Mouse (Mus musculus): ENCODE measurements around the gene Utp6.
A peak's percentile ranks its signal among the peaks of the same experiment; 100 is the strongest.

The Utp6 gene

GRCm38 (mm10) chr11:79961346-79962124 is 655 bp downstream of the Utp6 start:
- DNase-seq (ENCODE audit: low spot score): peak; percentile 48

GRCm38 (mm10) chr11:79947265-79947664 is 14.9 kb downstream of the Utp6 start:
- DNase-seq (ENCODE audit: low spot score): no peak

GRCm38 (mm10) chr11:79943601-79944000 is 18.6 kb downstream of the Utp6 start:
- no peak for DNase-seq (ENCODE audit: low spot score)

- no peak for DNase-seq (ENCODE audit: low spot score)
These were observed 19.1 kb downstream of the Utp6 start for GRCm38 (mm10) chr11:79943136-79943535.

- no peak for DNase-seq (ENCODE audit: low spot score)
These were observed 26.4 kb downstream of the Utp6 start for GRCm38 (mm10) chr11:79935766-79936165.

GRCm38 (mm10) chr11:79922766-79923165 is 39.4 kb downstream of the Utp6 start:
- no peak for DNase-seq (ENCODE audit: low spot score)

GRCm38 (mm10) chr11:79922157-79922556 is 40.0 kb downstream of the Utp6 start:
- no peak for DNase-seq (ENCODE audit: low spot score)

- no peak for DNase-seq (ENCODE audit: low spot score)
These were observed 41.6 kb downstream of the Utp6 start for GRCm38 (mm10) chr11:79920505-79921025.

- DNase-seq (ENCODE audit: low spot score): peak; percentile 89
These were observed 42.3 kb downstream of the Utp6 start for GRCm38 (mm10) chr11:79919685-79920504.

- no peak for DNase-seq (ENCODE audit: low spot score)
These were observed 46.4 kb downstream of the Utp6 start for GRCm38 (mm10) chr11:79915696-79916349.

GRCm38 (mm10) chr11:79908600-79909483 is 53.3 kb downstream of the Utp6 start:
- peak; percentile 70 for DNase-seq (ENCODE audit: low spot score)

GRCm38 (mm10) chr11:79906920-79907319 is 55.3 kb downstream of the Utp6 start:
- DNase-seq (ENCODE audit: low spot score): no peak

- no peak for DNase-seq (ENCODE audit: low spot score)
These were observed 59.2 kb downstream of the Utp6 start for GRCm38 (mm10) chr11:79902881-79903481.

GRCm38 (mm10) chr11:79901146-79901545 is 61.0 kb downstream of the Utp6 start:
- DNase-seq (ENCODE audit: low spot score): no peak

- DNase-seq (ENCODE audit: low spot score): no peak
These were observed 69.9 kb downstream of the Utp6 start for GRCm38 (mm10) chr11:79892259-79892658.

GRCm38 (mm10) chr11:79890822-79891221 is 71.4 kb downstream of the Utp6 start:
- DNase-seq (ENCODE audit: low spot score): no peak

GRCm38 (mm10) chr11:79886961-79887360 is 75.2 kb downstream of the Utp6 start:
- no peak for DNase-seq (ENCODE audit: low spot score)

- DNase-seq (ENCODE audit: low spot score): no peak
These were observed 75.8 kb downstream of the Utp6 start for GRCm38 (mm10) chr11:79886395-79886794.

- no peak for DNase-seq (ENCODE audit: low spot score)
These were observed 76.3 kb downstream of the Utp6 start for GRCm38 (mm10) chr11:79885713-79886393.

GRCm38 (mm10) chr11:79884784-79885183 is 77.4 kb downstream of the Utp6 start:
- no peak for DNase-seq (ENCODE audit: low spot score)

Data from testis, postnatal 10 days (tissue).